Mouse (Mus musculus): Measurements from ENCODE around the gene Trpc4ap. TPM values are rescaled to one million over a fixed set of nuclear protein-coding genes. Genes with fewer than 3 reads are reported as not detected.
"Not testable (repeated sequence)": the region's sequence is repeated elsewhere in the genome, so short reads cannot be mapped to it uniquely, and the experiment has no call there.

The Trpc4ap gene
- total RNA-seq, 1 experiment: 50.0 TPM

DNA sequence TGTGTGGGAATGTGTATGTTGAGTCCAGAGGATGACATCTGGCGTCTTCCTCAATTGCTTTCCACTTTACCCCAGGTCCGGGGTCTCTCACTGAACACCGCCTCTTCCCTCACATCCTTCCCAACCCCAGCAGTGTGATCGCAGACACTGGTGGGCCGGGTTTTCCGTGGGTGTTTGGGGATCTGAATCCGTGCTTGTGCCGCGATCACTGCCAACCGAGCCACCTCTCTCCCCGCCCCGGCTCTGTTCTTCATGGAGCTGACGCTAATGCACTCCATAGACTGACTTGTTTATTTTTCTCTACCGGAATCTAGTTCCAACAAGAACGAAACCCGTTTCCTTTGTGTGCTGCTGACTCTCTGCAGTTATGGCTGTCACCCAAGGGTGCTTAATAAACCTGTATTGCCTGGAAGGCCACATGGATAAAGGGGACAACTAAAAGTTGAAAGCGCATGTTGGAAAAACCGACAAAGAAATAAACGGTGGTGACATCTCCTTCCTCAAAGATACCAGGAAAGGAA lies 9.3 kb upstream of the Trpc4ap start:
- DNase-seq (ENCODE audit: low read depth, low spot score): no peak
- Histone ChIP-seq H3K36me3 (ENCODE audit: control insufficient read depth, insufficient read depth, low read length, poor library complexity, severe bottlenecking) (peaks cover 2% of the 10 kb centered on the region; the same call in 1 of the 2 replicates), H3K27ac (ENCODE audit: insufficient read depth, low read depth, low read length, poor library complexity, severe bottlenecking) (no peak overlapping the region), H3K9me3 (ENCODE audit: control insufficient read depth, insufficient read depth, low read depth, low read length) (no peaks in the 10 kb centered on the region), H3K4me3 (ENCODE audit: insufficient read depth in 1 of 2, low read depth in 1 of 2, low read length in 2 of 2, poor library complexity in 1 of 2, severe bottlenecking in 1 of 2) (no peak overlapping the region), H3K9ac (ENCODE audit: insufficient read depth, low read depth, low read length, poor library complexity, severe bottlenecking) (no peak overlapping the region), H3K4me1 (ENCODE audit: control insufficient read depth in 2 of 2, insufficient read depth in 2 of 2, low read length in 2 of 2, poor library complexity in 1 of 2) (no peaks in the 10 kb centered on the region)
- TF ChIP-seq ZC3H11A (IDR thresholded peaks at IDR 0.05; ENCODE audit: borderline replicate concordance, low read depth, low read length) (no peak), HCFC1 (IDR thresholded peaks at IDR 0.05; ENCODE audit: borderline replicate concordance, insufficient read depth, low read length) (no peak), CHD2 (IDR thresholded peaks at IDR 0.05; ENCODE audit: low read depth, low read length) (no peak), MAFK (IDR thresholded peaks at IDR 0.05; ENCODE audit: insufficient read depth, low read depth, low read length) (no peak), ZNF384 (IDR thresholded peaks at IDR 0.05; ENCODE audit: low read depth, low read length) (no peak)
- in situ Hi-C loops (cut with MboI; ENCODE audit: low sequenced_read_pairs in 2 of 2, unreplicated experiment in 2 of 2): no loop called here

DNA sequence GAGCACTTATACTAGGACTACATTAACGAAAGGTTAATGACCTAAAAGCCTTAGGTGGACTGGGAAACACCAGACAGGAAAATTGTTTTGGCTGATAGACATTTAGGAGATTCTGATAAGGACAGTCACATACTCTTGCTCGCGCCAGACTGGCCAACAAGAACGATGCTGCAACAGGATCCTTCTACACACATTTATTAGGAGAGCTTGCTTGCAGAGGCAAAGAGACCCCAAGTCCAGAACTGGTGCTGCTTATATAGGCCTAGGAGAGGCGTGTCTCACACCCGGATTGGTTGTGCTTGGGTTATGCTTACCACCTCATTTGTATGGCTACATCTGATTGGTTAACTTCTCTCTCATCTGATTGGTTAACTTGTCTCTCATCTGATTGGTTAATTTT lies 6.3 kb upstream of the Trpc4ap start:
- H3K36me3 ChIP-seq (ENCODE audit: control insufficient read depth, insufficient read depth, low read length, poor library complexity, severe bottlenecking); H3K4me3 ChIP-seq (ENCODE audit: insufficient read depth in 1 of 2, low read depth in 1 of 2, low read length in 2 of 2, poor library complexity in 1 of 2, severe bottlenecking in 1 of 2); H3K27ac ChIP-seq (ENCODE audit: insufficient read depth, low read depth, low read length, poor library complexity, severe bottlenecking); H3K4me1 ChIP-seq (ENCODE audit: control insufficient read depth in 2 of 2, insufficient read depth in 2 of 2, low read length in 2 of 2, poor library complexity in 1 of 2); DNase-seq (ENCODE audit: low read depth, low spot score); H3K9me3 ChIP-seq (ENCODE audit: control insufficient read depth, insufficient read depth, low read depth, low read length); in situ Hi-C loops (cut with MboI; ENCODE audit: low sequenced_read_pairs in 2 of 2, unreplicated experiment in 2 of 2); H3K9ac ChIP-seq (ENCODE audit: insufficient read depth, low read depth, low read length, poor library complexity, severe bottlenecking): not testable (repeated sequence)

DNA sequence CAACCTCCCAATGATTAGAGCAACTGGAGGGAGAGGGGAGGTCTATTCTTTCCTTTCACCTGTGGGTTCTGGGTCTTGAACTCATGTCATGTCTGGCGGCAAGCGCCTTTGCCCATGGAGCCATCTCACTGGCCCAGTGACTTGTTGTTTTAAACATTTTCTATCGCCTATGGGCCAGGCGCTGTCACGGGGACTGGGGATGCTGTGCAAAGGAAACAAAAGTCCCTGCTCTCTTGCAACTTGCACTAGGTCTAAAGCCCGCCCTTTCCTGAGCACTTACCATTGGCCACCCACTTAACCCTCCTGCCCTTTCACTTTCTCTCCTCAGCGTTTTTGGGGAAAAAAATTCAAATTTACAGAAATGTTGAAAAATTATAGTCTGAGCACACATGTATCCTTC lies 4.7 kb upstream of the Trpc4ap start:
- no peaks in the 10 kb centered on the region for H3K9me3 ChIP-seq (ENCODE audit: control insufficient read depth, insufficient read depth, low read depth, low read length)
- H3K4me3 ChIP-seq (ENCODE audit: insufficient read depth in 1 of 2, low read depth in 1 of 2, low read length in 2 of 2, poor library complexity in 1 of 2, severe bottlenecking in 1 of 2): no peak overlapping the region
- no peak for TF ChIP-seq HCFC1 (IDR thresholded peaks at IDR 0.05; ENCODE audit: borderline replicate concordance, insufficient read depth, low read length)
- no peaks in the 10 kb centered on the region; the same call in 1 of the 2 replicates for H3K36me3 ChIP-seq (ENCODE audit: control insufficient read depth, insufficient read depth, low read length, poor library complexity, severe bottlenecking)
- H3K9ac ChIP-seq (ENCODE audit: insufficient read depth, low read depth, low read length, poor library complexity, severe bottlenecking): no peak overlapping the region; the same call in 1 of the 2 replicates
- H3K4me1 ChIP-seq (ENCODE audit: control insufficient read depth in 2 of 2, insufficient read depth in 2 of 2, low read length in 2 of 2, poor library complexity in 1 of 2): no peaks in the 10 kb centered on the region
- H3K27ac ChIP-seq (ENCODE audit: insufficient read depth, low read depth, low read length, poor library complexity, severe bottlenecking): no peak overlapping the region
- in situ Hi-C loops (cut with MboI; ENCODE audit: low sequenced_read_pairs in 2 of 2, unreplicated experiment in 2 of 2): no loop called here
- no peak for DNase-seq (ENCODE audit: low read depth, low spot score)

DNA sequence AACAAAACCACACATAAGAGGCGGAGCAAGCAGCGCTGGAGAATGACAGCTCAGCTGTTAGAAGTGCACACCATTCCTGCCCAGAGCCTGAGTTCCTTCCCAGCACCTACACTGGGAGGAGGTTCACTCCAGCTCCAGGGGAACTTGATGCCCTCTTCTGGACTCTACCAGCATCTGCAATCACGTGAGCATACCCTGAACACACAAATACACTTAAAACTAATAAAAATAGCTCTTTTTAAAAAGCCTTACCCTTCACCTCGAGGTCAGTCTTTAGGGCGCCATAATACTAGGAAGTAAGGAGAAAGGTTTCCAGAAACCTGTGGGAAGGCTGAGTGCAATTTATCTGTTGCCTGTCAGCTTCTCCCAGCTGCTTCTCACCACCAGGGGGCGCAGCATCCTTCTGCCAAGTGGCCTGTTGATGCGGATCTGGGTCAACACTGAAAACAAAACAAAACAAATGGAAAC lies 3.9 kb upstream of the Trpc4ap start:
- H3K4me1 ChIP-seq (ENCODE audit: control insufficient read depth in 2 of 2, insufficient read depth in 2 of 2, low read length in 2 of 2, poor library complexity in 1 of 2): no peaks in the 10 kb centered on the region; a peak in 1 of 4 replicates
- DNase-seq (ENCODE audit: low read depth, low spot score): peak; percentile 85
- peak overlapping the region in 1 of 2 experiments; percentile 37; a peak in 1 of 4 replicates for H3K4me3 ChIP-seq (ENCODE audit: insufficient read depth in 1 of 2, low read depth in 1 of 2, low read length in 2 of 2, poor library complexity in 1 of 2, severe bottlenecking in 1 of 2)
- TF ChIP-seq ZC3H11A (IDR thresholded peaks at IDR 0.05; ENCODE audit: borderline replicate concordance, low read depth, low read length) (no peak), ZNF384 (IDR thresholded peaks at IDR 0.05; ENCODE audit: low read depth, low read length) (no peak), CHD2 (IDR thresholded peaks at IDR 0.05; ENCODE audit: low read depth, low read length) (no peak), MAFK (IDR thresholded peaks at IDR 0.05; ENCODE audit: insufficient read depth, low read depth, low read length) (no peak), HCFC1 (IDR thresholded peaks at IDR 0.05; ENCODE audit: borderline replicate concordance, insufficient read depth, low read length) (no peak)
- H3K9ac ChIP-seq (ENCODE audit: insufficient read depth, low read depth, low read length, poor library complexity, severe bottlenecking): no peak overlapping the region; the same call in 1 of the 2 replicates
- no peak overlapping the region for H3K27ac ChIP-seq (ENCODE audit: insufficient read depth, low read depth, low read length, poor library complexity, severe bottlenecking)
- no peaks in the 10 kb centered on the region; the same call in 1 of the 2 replicates for H3K36me3 ChIP-seq (ENCODE audit: control insufficient read depth, insufficient read depth, low read length, poor library complexity, severe bottlenecking)
- in situ Hi-C loops (cut with MboI; ENCODE audit: low sequenced_read_pairs in 2 of 2, unreplicated experiment in 2 of 2): no loop called here
- no peaks in the 10 kb centered on the region for H3K9me3 ChIP-seq (ENCODE audit: control insufficient read depth, insufficient read depth, low read depth, low read length)

DNA sequence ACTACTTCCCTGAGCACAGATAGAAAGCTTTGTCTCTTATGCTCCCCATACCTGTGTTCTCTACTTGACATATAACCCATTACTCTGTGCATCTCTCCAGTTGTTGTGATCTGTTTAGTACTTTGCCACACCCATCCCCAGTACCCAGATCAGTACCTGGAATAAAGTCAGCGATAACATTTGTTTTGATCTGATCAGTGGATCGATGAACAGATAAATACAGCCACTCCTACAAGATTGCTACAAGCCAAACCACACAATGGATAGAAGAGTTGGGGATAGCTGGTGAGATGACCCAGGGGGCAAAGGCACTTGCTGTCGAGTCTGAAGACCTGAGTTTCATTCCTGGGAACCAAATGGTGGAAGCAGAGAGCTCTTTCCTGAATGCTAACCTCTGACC lies 3.1 kb upstream of the Trpc4ap start:
- no peak for TF ChIP-seq CHD2 (IDR thresholded peaks at IDR 0.05; ENCODE audit: low read depth, low read length)
- no peak for TF ChIP-seq MAFK (IDR thresholded peaks at IDR 0.05; ENCODE audit: insufficient read depth, low read depth, low read length)
- no peak for TF ChIP-seq HCFC1 (IDR thresholded peaks at IDR 0.05; ENCODE audit: borderline replicate concordance, insufficient read depth, low read length)
- TF ChIP-seq ZC3H11A (IDR thresholded peaks at IDR 0.05; ENCODE audit: borderline replicate concordance, low read depth, low read length): no peak
- TF ChIP-seq ZNF384 (IDR thresholded peaks at IDR 0.05; ENCODE audit: low read depth, low read length): no peak
- in situ Hi-C loops (cut with MboI; ENCODE audit: low sequenced_read_pairs in 2 of 2, unreplicated experiment in 2 of 2): no loop called here

More for the DNA sequence above, 3.1 kb upstream of the Trpc4ap start:
- H3K36me3 ChIP-seq (ENCODE audit: control insufficient read depth, insufficient read depth, low read length, poor library complexity, severe bottlenecking): no peaks in the 10 kb centered on the region
- no peak overlapping the region for H3K9ac ChIP-seq (ENCODE audit: insufficient read depth, low read depth, low read length, poor library complexity, severe bottlenecking)
- DNase-seq (ENCODE audit: low read depth, low spot score): no peak
- H3K9me3 ChIP-seq (ENCODE audit: control insufficient read depth, insufficient read depth, low read depth, low read length): no peaks in the 10 kb centered on the region
- no peak overlapping the region for H3K27ac ChIP-seq (ENCODE audit: insufficient read depth, low read depth, low read length, poor library complexity, severe bottlenecking)
- H3K4me1 ChIP-seq (ENCODE audit: control insufficient read depth in 2 of 2, insufficient read depth in 2 of 2, low read length in 2 of 2, poor library complexity in 1 of 2): no peaks in the 10 kb centered on the region; a peak in 1 of 4 replicates
- no peak overlapping the region for H3K4me3 ChIP-seq (ENCODE audit: insufficient read depth in 1 of 2, low read depth in 1 of 2, low read length in 2 of 2, poor library complexity in 1 of 2, severe bottlenecking in 1 of 2)
